16 mouse cellular contexts compared by ENCODE assay signal in the genomic region with DNA sequence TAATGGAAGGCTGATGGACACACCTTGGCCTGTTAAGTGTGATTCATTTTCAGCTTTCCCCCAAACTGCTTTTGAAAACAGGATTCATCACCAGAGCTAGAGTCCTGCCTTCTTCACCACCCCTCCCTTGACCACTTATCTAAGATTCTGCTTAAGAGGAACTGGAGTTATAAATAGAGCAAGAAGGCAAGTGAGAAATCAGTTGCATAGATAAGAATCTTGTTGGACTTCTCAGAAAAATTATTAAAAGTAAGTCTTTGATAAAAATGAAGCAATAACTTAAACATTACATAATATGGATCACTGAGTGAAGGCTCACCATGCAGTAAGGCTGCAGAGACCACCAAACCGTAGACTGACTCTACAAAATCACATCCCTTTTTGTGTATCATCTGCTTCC.
"Had no signal": no experiment of that assay in that cellular context is flagged by ENCODE, and none has a peak within 500 bp of the region (broad histone marks: within the 10 kb centered on the region; RNA-seq: fewer than 3 reads in every experiment).

No protein-coding gene starts in this region.

- H3K9ac ChIP-seq: midbrain, embryonic 12.5 days; neural tube, embryonic 13.5 days; stomach, embryonic 15.5 days had no signal

- H3K27ac ChIP-seq: left cerebral cortex, adult 2 months; limb, embryonic 10.5 days; midbrain, embryonic 12.5 days; neural tube, embryonic 13.5 days; stomach, embryonic 15.5 days had no signal

- DNase-seq: kidney, adult 11 months; kidney, adult 9 months; kidney, postnatal 10 days; kidney, postnatal 4 days; lung, adult 2 months; lung, postnatal 36 days; retina, postnatal 1 day; thymus, adult 2 months; thymus, postnatal 25 days had no signal

- H3K9me3 ChIP-seq: limb, embryonic 10.5 days; midbrain, embryonic 12.5 days; neural tube, embryonic 13.5 days; stomach, embryonic 15.5 days had no signal

- H3K36me3 ChIP-seq: limb, embryonic 10.5 days; midbrain, embryonic 12.5 days; neural tube, embryonic 13.5 days; stomach, embryonic 15.5 days had no signal

- H3K4me2 ChIP-seq: midbrain, embryonic 12.5 days; neural tube, embryonic 13.5 days; stomach, embryonic 15.5 days had no signal

- H3K27me3 ChIP-seq: midbrain, embryonic 12.5 days; neural tube, embryonic 13.5 days; stomach, embryonic 15.5 days had no signal

- H3K4me3 ChIP-seq: left cerebral cortex, adult 2 months; limb, embryonic 10.5 days; midbrain, embryonic 12.5 days; neural tube, embryonic 13.5 days; stomach, embryonic 15.5 days had no signal

- ATAC-seq: lung, postnatal 0 days; midbrain, embryonic 16.5 days had no signal
